Mouse (Mus musculus) right cerebral cortex, postnatal 14 days (tissue): Measurements from ENCODE around the gene Ccdc180.

Experiments used
- DNase-seq: peaks from one replicate; pipeline ENCODE4 v3.0.0; 2022

Ccdc180 gene

DNA sequence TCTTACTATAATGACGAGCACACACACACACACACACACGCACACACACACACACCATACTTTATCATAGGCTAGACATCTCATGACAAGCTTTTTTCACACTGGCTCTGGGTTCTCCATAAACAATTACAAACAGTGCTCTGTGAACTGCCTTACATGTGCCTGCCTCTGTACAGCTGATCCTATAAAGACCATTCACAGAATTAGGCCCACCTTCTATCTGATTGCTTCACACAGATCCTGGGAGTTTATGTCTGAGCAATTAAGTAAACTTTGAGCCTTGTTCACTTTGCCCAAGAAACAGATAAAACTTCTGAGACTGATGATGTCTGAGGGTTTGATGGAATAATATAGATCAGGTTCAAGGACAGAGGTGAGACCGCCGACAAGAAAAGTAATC, 21.8 kb downstream of the Ccdc180 start:
- no peak for DNase-seq

DNA sequence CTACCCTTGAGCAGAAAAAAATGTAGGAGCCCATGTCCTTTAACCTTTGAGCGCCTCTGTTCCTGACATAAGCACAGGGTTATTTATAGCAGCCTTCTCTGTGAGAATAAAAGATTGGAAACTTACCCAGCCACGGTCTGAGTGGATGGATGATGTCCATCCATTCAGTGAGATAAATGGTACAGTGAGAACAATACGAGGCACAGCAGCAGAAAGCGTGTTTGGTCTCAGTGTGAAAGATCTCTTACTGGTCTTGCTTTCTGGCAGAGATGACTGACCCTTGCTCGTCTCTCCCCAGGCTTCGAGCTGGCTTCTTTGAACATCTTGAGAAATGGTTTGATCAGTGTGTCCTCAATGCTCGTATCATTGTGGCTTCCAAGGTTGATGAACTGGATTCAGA, 27.0 kb downstream of the Ccdc180 start:
- no peak for DNase-seq

DNA sequence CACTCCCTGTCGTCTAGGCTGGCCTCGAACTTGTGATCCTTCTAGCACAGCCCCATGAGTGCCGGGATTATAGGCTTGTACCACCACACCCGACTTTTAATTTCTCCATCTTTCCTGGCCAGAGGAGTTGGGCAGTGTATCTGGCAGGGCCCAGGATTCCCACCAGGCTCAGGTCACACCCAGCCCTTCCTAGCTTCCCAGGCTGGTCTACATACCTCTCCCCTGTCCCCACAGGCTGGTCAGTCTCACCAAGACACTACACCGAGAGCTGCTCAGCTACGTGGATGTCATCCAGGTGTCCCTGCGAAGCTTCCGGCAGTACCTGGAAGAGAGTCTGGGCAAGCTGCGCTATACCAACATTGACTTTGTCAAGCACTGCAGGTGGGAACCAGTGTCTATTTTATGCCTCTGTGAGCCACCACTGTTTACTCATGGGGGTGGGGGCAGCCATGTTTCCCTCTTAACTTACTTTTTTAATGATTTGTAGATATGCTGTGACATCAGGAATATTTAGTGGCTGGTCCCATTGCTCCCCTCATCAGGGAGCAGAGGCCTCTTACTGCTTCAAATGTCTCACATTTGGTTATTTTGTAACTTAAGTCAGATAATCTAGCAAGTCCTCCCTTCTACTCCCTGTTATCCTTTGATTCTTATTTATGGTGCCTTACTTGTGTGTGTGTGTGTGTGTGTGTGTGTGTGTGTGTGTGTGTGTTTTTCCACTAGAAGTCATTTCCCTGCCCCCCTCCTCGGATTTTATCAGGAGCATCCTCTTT, 31.7 kb downstream of the Ccdc180 start:
- no peak for DNase-seq

DNA sequence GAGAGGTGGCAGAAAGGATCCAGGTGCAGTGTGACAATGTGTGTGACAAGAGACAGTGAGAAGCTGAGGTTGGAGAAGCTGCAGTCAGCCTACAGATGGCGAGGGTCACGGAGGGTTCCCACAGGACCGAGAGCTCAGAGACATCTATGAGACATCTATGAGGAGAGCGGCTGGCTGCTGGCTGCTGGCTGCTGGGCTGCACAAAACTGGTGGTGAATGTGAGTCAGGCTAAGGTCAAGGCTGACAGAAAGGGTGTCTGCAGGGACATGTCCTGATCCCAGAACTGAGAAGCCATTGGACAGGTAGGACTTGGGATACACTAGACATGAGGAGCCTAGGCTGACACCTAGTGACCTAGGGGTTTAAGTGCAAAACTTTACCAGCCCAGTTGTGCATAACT, 33.9 kb downstream of the Ccdc180 start:
- no peak for DNase-seq

DNA sequence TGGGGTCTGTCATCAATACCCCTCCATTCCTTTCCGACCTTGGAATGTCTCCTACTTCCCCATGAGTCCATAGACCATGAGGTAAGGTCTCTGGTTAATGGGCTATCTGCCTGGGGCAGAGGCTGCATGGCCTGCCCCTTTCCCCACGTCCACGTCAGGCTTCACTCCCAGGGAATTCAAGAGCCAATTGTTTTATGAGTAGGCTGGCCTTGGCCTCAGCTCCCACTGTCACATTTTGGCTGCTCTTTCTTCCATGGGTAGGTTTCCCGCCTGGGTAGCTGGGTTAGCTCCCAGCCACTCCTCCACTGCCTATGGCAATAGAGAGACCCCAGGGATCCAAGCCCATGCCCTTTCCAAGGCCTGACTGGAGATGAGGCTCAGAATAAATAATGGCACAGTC, 38.5 kb downstream of the Ccdc180 start:
- DNase-seq = no peak

DNA sequence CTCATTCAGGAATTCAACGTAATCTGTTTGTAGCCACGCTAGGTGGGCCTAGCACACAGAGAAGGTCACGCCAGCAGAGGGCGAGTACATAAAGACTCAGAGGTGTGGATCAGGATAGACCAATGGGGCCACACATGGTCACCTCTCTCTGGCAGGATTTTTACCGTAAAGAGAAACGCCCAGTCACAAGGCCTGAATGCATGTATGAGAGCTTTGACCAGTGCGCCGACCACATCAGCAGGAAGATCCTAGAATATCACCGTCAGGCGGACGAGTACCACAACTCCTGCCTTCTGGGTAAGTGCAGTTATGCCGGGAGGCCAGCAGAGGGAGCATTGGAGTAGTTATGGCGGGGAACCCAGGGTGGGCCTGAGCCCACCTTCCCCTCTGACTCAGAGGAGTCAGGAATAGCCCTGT, 51.5 kb downstream of the Ccdc180 start:
- DNase-seq = peak; percentile 50

DNA sequence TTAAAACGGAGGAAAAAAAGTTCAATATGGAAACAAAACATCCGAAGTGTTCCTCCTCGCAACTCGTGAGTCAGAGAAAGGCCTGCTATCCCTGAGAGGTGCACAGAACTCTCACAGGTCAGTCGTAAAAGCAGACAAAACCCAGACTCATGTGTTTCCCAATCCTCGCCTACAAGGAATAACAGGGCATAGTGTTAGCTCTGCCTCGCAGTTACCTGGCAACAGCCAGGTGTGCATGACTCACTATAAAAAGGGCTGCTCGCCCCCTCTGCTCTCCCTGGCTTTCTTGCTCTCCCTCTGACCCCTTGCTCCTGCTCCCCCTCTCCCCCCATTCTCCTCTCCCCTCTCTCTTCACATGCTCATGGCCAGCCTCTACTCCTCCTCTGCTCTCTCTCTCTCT, 57.6 kb downstream of the Ccdc180 start:
- no peak for DNase-seq

DNA sequence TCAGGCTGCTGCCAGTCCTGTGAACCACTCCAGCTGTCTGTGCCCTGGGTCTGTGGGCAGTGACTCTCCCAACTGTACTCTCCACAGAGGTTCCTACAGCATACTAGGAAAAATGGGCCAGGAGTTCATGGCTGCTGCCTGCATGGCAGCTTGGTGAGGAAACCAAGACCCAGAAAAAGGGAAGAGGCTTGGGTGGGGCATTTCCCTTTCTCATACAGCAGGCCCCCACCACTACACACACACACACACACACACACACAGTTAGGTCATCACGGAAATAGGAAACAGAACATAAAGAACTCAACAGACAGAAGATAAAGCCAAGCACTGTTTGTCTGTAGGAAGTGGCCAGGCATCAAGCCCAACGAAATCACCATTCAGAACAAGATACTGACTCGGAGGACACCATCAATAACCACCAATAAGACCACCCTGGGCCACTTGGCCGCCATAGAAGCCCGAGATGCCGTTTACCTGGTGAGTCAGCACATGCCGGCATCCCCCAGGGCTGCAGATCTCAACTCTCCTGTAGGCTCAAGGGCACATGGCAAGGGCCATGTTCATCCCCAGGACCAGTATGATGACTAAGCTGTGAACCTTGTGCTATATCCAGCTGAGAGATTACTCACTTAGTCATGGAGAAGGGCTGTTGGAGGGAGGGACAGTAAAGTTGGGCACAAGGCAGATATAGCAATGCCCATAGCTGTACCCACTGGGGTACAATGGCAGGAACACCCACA, 59.2 kb downstream of the Ccdc180 start:
- DNase-seq = no peak

DNA sequence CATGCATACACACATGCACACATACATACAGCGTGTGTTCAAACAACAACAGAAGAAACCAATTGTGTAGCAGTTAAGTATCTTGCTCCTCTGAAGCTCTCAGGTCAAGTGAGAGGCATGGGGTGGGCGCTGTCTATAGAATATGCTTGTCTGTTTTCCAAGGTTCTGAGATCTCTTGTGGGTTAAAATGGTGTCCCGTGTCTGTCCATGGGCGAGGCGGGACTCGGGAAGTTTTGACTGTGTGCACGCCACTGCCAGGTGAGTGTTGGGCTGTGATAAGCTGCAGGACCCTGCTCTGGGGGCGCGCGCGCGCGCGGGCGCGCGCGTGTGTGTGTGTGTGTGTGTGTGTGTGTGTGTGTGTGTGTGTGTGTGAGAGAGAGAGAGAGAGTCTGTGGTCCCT, 61.7 kb downstream of the Ccdc180 start:
- no peak for DNase-seq

DNA sequence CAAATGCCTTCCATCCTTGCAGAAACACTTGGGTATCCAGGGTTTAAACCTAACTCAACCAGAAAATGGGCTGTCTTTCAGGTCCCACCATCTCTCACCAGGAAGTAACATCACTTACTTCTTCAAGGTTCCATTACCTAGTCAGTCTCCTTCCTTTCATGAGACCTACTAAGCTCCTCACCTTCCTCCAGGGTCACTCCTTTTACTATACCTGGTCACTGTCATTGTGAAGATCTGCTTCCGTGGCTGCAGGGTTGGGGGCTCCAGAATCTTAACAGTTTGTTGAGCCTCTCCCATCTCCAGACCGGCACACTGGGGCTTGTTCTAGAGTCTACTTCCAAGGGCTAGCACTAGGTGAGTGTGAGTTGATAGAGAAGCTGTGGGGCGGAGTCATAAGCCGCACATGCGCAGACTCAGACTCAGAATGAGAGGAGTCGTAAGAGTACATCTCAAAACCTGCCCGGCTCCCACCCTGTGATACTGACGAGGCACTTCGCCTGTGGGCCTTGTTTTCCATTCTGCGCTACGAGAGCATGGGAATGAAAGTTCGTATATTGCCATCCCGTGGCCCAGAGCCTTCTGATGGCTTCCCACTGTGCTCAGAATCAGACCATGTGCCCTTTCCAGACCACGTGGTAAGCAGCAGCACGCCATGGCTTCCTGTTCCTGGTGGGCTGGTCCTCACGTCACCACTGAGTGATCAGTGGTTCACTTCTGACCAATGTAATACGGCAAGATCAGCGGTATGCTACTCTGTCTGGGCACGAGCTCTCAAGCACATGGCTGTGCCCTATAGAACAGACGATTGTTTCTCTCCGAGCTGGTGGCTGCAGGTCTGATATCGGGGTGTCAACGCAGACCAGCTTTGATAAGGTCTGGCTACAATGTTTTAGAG, 63.2 kb downstream of the Ccdc180 start:
- no peak for DNase-seq

DNA sequence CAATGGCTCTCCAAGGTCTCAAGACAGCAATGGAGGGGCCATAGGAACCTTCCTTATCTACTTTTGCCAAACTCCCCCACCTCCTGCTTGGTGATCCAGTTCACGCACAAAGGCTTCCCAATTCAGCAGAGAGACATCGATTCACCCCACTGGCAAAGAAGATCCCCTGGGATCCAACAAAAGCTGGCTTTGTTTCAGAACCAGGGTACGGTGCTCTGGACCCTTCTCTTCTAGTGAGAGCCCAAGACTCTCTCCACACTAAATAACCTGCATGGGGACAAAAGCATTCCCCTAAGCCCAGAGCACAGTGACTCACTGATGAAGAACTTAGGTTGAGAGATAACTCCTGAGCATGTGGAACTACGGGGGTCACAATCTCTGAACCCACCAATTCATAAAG, 65.1 kb downstream of the Ccdc180 start:
- DNase-seq = no peak

DNA sequence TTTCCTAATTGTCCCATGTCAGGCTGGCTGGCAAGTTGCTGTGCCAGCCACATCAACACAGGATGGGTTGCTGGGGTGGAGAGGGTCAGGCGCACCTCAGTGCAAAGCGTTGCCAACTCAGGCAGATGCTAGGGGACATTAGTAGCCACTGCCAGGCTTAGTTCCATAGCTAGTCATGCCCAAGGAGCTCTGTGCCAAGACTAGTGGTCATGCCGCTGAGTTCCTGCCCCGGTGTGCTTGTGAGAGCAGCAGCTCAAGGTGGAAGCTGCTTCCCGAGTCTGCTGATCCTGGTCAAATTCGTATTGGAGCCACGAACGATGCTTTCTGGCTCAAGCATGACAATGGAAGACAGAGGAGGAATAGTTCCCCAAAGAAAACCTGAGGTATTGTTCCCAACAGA, 66.0 kb downstream of the Ccdc180 start:
- no peak for DNase-seq

DNA sequence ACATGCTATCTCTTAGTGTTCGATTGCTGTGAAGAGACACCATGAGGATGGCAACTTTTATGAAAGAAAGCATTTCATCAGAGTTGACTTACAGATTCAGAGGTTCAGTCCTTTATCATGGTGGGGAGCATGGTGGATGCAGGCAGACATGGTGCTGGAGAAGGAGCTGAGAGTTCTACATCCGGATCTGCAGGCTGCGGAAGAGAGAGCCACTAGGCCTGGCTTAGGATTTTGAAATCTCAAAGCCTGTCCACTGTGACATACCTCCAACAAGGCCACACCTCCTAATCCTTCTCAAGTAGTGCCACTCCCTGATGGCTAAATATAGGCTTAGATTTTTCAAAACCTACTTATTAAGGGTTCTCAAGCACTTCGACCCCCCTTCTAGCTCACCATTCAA, 66.6 kb downstream of the Ccdc180 start:
- DNase-seq = no peak

DNA sequence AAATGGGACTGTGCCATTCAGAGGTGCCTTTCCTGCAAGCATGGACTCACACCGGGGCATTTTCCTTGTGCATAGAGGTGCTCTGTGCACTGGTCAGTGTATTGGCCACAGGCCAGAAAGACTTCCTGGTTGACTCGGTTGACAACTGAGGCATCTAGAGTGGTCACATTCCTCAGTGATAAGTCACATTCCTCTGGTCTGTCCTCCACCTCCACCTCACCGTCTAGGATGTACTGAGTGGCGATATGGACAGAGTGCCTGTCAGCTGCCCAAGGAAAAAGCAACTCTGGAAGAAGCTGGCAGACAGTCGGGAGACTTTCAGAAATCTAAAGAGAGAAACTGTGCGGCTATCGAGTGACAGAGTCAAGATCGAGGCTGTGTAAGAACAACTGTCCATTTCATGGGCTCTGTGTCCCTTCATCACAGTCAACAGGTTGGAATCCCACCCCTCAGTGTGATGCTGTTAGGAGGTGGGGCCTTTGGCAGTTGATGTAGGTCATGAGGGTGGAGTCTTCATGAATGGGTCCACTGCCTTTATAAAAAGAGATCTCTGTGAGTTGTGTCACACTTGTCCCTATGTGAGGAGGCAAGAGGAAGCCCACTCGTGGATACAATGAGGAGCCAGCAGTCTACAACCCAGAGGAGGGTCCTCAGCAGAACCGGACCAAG, 74.8 kb downstream of the Ccdc180 start, which contains the start of gene Tdrd7:
Gene Tdrd7 (plus strand): TSS at position 564 of the 669 bp plus-strand sequence.
- no peak for DNase-seq

DNA sequence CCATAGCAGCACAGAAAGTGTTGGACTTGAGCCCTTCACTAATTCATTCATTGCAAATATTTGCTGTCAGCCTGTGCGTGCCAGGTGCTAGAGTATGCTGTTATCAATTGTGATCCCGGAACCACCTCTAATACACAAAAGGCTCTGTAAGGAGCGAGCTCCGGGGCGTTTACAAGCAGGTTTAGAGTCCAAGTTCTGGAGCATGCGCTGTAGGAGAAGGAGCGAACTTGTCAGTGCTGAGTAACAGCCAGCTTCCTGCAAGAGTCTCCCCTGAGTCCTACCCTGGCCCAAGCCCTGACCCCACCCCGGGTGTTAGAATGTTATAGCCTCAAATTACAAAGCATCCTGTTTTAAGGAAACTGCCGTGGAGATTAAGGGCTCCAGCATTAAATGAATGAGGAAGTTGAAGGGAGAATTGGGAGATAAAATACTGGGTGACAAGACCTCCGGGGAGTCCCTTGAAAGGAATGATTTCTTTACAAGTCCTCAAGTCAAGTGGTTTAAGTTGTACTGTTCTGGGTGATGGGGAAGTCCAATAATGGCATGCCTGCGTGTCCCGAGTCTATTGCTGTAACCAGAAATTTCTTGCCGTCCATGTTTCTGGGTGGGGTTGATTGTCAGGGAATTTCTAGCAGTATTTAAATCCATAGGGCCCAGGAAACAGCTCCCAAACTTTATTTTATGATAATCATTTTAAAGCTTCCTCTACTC, 75.8 kb downstream of the Ccdc180 start:
- DNase-seq = no peak

DNA sequence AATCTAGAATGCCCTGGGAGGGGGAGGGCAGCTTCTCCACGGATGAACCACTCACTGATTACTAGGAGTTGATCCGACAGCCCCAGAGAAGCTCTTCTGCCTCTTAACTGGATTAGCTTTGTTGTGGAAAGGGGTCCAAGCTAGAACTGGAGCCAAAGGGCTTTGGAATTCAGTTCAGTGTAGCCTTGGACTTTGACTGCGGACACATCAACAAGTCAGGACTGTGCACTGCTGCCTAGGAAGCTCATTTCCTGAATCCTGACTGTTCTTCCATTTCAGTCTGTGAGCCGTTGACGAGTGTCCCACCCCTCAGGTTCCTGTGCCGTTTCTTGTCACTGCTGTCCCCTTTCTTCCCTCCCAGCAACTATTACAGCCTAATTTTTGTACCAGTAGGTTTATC, 76.6 kb downstream of the Ccdc180 start:
- no peak for DNase-seq

DNA sequence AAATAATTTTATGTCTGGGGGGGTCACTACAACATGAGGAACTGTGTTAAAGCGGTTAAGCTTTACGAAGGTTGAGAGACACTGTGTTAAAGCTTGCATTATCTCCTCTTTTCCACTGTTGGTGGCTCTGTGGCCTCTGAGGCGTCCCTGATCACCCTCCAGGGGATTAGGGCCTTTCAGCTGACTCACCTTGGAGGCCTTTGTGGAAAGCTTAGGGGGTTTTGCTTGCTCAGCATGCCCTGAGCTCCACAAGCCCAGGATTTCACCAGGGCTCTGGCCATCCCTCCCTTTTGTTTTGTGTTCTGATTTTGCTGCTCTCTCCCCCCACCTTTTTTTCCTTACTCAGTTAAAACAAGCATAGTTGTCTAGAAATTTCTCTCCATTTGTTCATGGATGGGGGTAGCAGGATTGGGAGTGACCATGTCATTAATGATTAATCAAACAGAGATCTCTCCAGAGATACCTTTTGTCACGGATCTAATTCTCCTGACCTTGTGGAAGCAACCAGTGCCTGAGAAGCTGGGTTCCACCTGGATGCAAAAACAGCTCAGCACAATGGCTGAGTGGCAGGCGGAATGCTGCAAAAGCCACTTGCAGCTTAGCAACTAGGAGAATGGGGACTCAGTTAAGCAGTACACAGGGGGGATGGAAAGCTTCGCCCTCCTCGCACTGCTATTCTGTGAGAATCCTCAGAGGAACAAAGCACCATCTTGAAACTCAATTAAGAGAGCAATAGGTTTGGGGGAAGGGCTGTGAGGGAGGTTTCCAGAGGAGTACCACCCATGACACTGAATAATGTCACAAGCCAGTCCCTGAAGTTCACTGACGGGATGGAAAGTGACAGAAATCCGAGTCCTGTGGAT, 77.6 kb downstream of the Ccdc180 start:
- no peak for DNase-seq

DNA sequence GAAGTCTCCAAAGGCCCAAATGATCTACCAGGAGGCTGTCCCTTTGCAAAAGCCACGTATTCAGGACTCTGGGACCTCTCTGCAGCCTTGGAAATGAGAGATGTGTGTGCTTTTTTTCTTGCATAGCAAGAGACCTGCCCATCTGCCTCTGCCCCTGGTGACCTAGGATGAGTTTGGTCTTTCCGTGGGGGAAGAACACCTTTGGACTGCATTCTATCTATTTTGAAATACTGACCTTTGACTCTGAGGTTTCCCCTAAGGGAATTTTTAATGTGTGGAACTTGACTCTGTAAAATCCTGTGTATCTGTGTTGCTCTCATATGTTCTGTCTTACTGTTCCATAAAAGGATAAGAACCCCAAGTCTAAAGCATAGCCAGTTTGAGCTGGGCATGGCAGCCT, 78.9 kb downstream of the Ccdc180 start:
- no peak for DNase-seq

DNA sequence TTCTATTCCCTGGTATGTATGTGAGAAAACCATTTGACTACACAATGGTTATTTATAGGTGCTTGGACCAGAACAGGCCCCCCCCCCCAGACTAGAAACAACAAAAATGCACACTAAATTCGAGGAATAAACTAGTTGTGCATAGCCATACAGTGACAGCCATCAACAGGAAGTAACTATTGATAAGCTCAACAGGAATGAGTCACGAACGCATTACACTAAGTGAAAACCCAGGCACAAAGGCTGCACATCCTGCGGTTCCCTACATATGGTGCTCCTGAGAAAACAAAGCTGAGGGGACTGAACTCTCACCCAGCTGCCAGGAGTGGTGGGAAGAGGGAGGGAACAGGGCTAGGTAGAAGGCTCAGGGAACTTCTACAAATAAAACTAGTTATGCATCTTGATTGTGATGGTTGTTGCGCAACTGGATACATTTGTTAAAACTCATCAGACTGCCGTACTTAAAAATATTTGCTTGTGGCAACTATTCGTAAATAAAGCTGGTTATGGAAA, 80.0 kb downstream of the Ccdc180 start:
- no peak for DNase-seq

DNA sequence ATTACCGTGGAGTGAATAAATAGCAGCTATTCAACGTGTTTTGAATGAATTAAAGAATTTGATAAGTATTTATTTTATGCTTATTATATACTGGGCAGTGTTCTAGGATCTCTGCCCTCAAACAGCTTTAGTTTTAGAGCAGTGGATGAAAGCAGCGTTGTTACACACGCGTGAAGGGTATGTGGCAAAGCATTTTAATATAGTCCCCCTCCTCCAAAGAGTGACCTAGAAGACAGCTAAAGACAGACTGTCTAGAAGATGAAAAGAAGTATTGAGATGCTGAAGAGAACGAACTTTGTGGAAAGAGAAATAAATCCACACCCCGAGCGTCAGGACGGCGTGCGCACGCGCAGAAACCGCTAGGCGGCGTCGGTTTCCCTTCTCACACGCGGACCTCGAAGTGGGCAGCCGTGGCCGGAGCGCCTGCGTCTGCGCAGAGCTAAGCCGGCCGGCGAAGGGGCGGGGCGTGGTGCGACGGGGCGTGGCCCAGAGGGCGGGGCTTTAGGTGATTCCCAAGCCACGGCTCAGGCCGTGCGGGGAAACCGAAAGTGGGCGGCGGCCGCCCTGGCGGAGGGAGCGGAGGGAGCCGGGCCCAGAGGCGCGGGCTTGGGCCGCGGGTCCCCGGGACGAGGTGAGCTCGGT, 81.8 kb downstream of the Ccdc180 start:
- peak; percentile 98 for DNase-seq
